Mouse (Mus musculus) cerebellum, adult 2 months (tissue): ENCODE data around the gene Abca7.

Experiments used
- CTCF ChIP-seq: fragments of 200-500 bp; IDR thresholded peaks from 2 replicates; pipeline ENCODE4 v1.5.1; 2011; ENCODE audit warnings: low read depth, mild to moderate bottlenecking, control low read depth, low read length, moderate library complexity, borderline replicate concordance; ENCODE audit not compliant: insufficient read depth
- POLR2A ChIP-seq: fragments of 200-500 bp; IDR thresholded peaks from 2 replicates; pipeline ENCODE4 v1.6.1; 2011; ENCODE audit warnings: low read length, control low read depth, borderline replicate concordance; ENCODE audit not compliant: insufficient read depth

DNA sequence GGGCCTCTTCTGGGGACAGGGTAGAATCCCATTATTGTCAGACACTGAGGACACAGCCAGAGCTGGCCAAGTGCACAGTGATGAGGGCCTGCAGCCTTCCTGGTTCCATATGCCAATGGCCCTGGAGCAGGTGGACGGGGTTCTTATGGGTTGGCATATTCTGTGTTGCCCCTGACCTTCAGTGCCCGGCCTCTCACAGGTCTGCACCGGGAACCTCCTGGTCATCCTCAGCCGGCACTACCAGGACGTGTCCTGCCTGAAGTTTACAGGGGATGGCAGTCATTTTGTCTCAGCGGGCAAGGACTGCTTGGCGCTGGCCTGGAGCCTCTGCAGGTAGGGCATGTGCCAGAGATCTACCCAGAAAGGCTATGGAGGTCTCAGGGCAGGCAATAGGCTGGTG is 31.6 kb upstream of the Abca7 start:
- no peak for TF ChIP-seq POLR2A
- no peak for TF ChIP-seq CTCF
